Mouse (Mus musculus) MEL (cell line): ENCODE data around the gene Zfp420. TPM values are rescaled to one million over a fixed set of nuclear protein-coding genes. Genes with fewer than 3 reads are reported as not detected.

Experiments used
- DNase-seq: peaks from one replicate; pipeline ENCODE4 v3.0.0; 2011; ENCODE audit warnings: low read depth, low spot score
- H3K27ac ChIP-seq: 2 replicates; pipeline ENCODE4 v1.5.1; 2012; ENCODE audit warnings: low read depth, mild to moderate bottlenecking, control low read depth, low read length, moderate library complexity; ENCODE audit not compliant: control insufficient read depth
- H3K27me3 ChIP-seq, 2 experiments: fragments of 150-350 bp in 1 of 2; sonication (generic) in 1 of 2; 2 replicates each; pipeline ENCODE4 v1.6.1; 2012; ENCODE audit warnings: low read length in 2 of 2, mild to moderate bottlenecking in 2 of 2, improper control_type of control experiment in 1 of 2, moderate library complexity in 1 of 2; ENCODE audit not compliant: insufficient read depth in 2 of 2, control insufficient read depth in 1 of 2
- H3K36me3 ChIP-seq, 2 experiments: 2 replicates each; pipeline ENCODE4 v1.6.1; 2012 to 2014; ENCODE audit warnings: low read length in 2 of 2, improper control_type of control experiment in 1 of 2, inconsistent platforms in 1 of 2, mild to moderate bottlenecking in 1 of 2; ENCODE audit not compliant: insufficient read depth in 2 of 2, control insufficient read depth in 1 of 2
- H3K4me1 ChIP-seq, 2 experiments: fragments of 150-350 bp in 1 of 2; sonication (generic) in 1 of 2; 2 replicates each; pipeline ENCODE4 v1.6.1; 2012; ENCODE audit warnings: low read length in 2 of 2, improper control_type of control experiment in 1 of 2, mild to moderate bottlenecking in 1 of 2; ENCODE audit not compliant: insufficient read depth in 2 of 2, control insufficient read depth in 1 of 2
- H3K4me3 ChIP-seq, 2 experiments: fragments of 150-350 bp in 1 of 2; sonication (generic) in 1 of 2; 2 replicates each; pipeline ENCODE4 v1.5.1; 2012; ENCODE audit warnings: low read depth in 2 of 2, low read length in 2 of 2, mild to moderate bottlenecking in 2 of 2, moderate library complexity in 2 of 2, control low read depth in 1 of 2, improper control_type of control experiment in 1 of 2; ENCODE audit not compliant: control insufficient read depth in 1 of 2, insufficient read depth in 1 of 2
- H3K79me2 ChIP-seq: 2 replicates; pipeline ENCODE4 v1.6.1; 2012; ENCODE audit warnings: mild to moderate bottlenecking, low read length, moderate library complexity; ENCODE audit not compliant: control insufficient read depth, poor library complexity, insufficient read depth
- H3K9ac ChIP-seq: 2 replicates; pipeline ENCODE4 v1.6.1; 2012; ENCODE audit warnings: low read depth, mild to moderate bottlenecking, control low read depth, low read length, moderate library complexity; ENCODE audit not compliant: control insufficient read depth, poor library complexity, severe bottlenecking
- H3K9me3 ChIP-seq: fragments of 150-350 bp; sonication (generic); replicated peaks from 2 replicates; pipeline ENCODE4 v1.6.1; 2012; ENCODE audit warnings: mild to moderate bottlenecking, low read length, improper control_type of control experiment, moderate library complexity; ENCODE audit not compliant: insufficient read depth
- BHLHE40 ChIP-seq: IDR thresholded peaks from 2 replicates; pipeline ENCODE4 v1.6.1; 2012; ENCODE audit warnings: low read depth, mild to moderate bottlenecking, inconsistent platforms, low read length, improper control_type of control experiment, borderline replicate concordance
- CTCF ChIP-seq, 3 experiments: IDR thresholded peaks in 2 of 3; conservative IDR thresholded peaks in 1 of 3; 2 replicates each; pipeline ENCODE4 v1.5.1; 2011 to 2012; ENCODE audit warnings: low read length in 3 of 3, low read depth in 2 of 3, mild to moderate bottlenecking in 2 of 3, improper control_type of control experiment in 1 of 3, inconsistent platforms in 1 of 3, mixed read lengths in 1 of 3, moderate library complexity in 1 of 3; ENCODE audit not compliant: control insufficient read depth in 1 of 3, insufficient read depth in 1 of 3, poor library complexity in 1 of 3, severe bottlenecking in 1 of 3
- E2F4 ChIP-seq: IDR thresholded peaks from 2 replicates; pipeline ENCODE4 v1.6.1; 2011; ENCODE audit warnings: low read depth, low read length, improper control_type of control experiment, borderline replicate concordance
- ELF1 ChIP-seq: IDR thresholded peaks from 2 replicates; pipeline ENCODE4 v1.6.1; 2014; ENCODE audit warnings: low read depth, mild to moderate bottlenecking, inconsistent platforms, low read length, improper control_type of control experiment, moderate library complexity
- HCFC1 ChIP-seq: IDR thresholded peaks from 2 replicates; pipeline ENCODE4 v1.6.1; 2012; ENCODE audit warnings: low read depth, mild to moderate bottlenecking, inconsistent platforms, low read length, improper control_type of control experiment, moderate library complexity
- KAT2A ChIP-seq: conservative IDR thresholded peaks from 2 replicates; pipeline ENCODE4 v1.6.1; 2012; ENCODE audit warnings: low read depth, low read length, improper control_type of control experiment, inconsistent platforms
- MAFK ChIP-seq: IDR thresholded peaks from 2 replicates; pipeline ENCODE4 v1.6.1; 2011; ENCODE audit warnings: low read depth, mild to moderate bottlenecking, low read length, improper control_type of control experiment, borderline replicate concordance
- MAX ChIP-seq: IDR thresholded peaks from 2 replicates; pipeline ENCODE4 v1.6.1; 2011; ENCODE audit warnings: low read length, improper control_type of control experiment
- MAZ ChIP-seq: IDR thresholded peaks from 2 replicates; pipeline ENCODE4 v1.6.1; 2012; ENCODE audit warnings: low read depth, mild to moderate bottlenecking, inconsistent platforms, low read length, improper control_type of control experiment
- MEF2A ChIP-seq: IDR thresholded peaks from 2 replicates; pipeline ENCODE4 v1.6.1; 2014; ENCODE audit warnings: low read depth, mild to moderate bottlenecking, inconsistent platforms, low read length, improper control_type of control experiment; ENCODE audit not compliant: poor library complexity, insufficient replicate concordance, severe bottlenecking; ENCODE audit errors: extremely low read depth
- MXI1 ChIP-seq: IDR thresholded peaks from 2 replicates; pipeline ENCODE4 v1.6.1; 2011; ENCODE audit warnings: mild to moderate bottlenecking, low read depth, low read length, improper control_type of control experiment
- MYC ChIP-seq: IDR thresholded peaks from 2 replicates; pipeline ENCODE4 v1.6.1; 2011; ENCODE audit warnings: low read depth, mild to moderate bottlenecking, low read length, improper control_type of control experiment, moderate library complexity
- NELFE ChIP-seq: IDR thresholded peaks from 2 replicates; pipeline ENCODE4 v1.6.1; 2011; ENCODE audit warnings: low read depth, low read length, improper control_type of control experiment
- NRF1 ChIP-seq: IDR thresholded peaks from 2 replicates; pipeline ENCODE4 v1.6.1; 2014; ENCODE audit warnings: low read depth, mild to moderate bottlenecking, inconsistent platforms, low read length, improper control_type of control experiment, moderate library complexity; ENCODE audit not compliant: poor library complexity, insufficient read depth, severe bottlenecking
- POLR2AphosphoS5 ChIP-seq: IDR thresholded peaks from 2 replicates; pipeline ENCODE4 v1.6.1; 2012; ENCODE audit warnings: low read depth, borderline replicate concordance, mild to moderate bottlenecking, inconsistent platforms, low read length, moderate library complexity, mixed read lengths
- RAD21 ChIP-seq: IDR thresholded peaks from 2 replicates; pipeline ENCODE4 v1.6.1; 2011; ENCODE audit warnings: mild to moderate bottlenecking, low read depth, low read length, improper control_type of control experiment
- RCOR1 ChIP-seq: IDR thresholded peaks from 2 replicates; pipeline ENCODE4 v1.6.1; 2012; ENCODE audit warnings: low read depth, mild to moderate bottlenecking, inconsistent platforms, low read length, improper control_type of control experiment
- SIN3A ChIP-seq: IDR thresholded peaks from 2 replicates; pipeline ENCODE4 v1.6.1; 2012; ENCODE audit warnings: low read length, improper control_type of control experiment, inconsistent platforms
- SMC3 ChIP-seq: IDR thresholded peaks from 2 replicates; pipeline ENCODE4 v1.6.1; 2011; ENCODE audit warnings: low read depth, low read length, improper control_type of control experiment
- TBP ChIP-seq: IDR thresholded peaks from 2 replicates; pipeline ENCODE4 v1.8.0; 2011; ENCODE audit warnings: low read depth, low read length, improper control_type of control experiment
- TCF12 ChIP-seq: IDR thresholded peaks from 2 replicates; pipeline ENCODE4 v1.6.1; 2014; ENCODE audit warnings: low read depth, mild to moderate bottlenecking, inconsistent platforms, low read length, improper control_type of control experiment, moderate library complexity
- UBTF ChIP-seq: IDR thresholded peaks from 2 replicates; pipeline ENCODE4 v1.6.1; 2012; ENCODE audit warnings: low read depth, mild to moderate bottlenecking, inconsistent platforms, low read length, improper control_type of control experiment, moderate library complexity, borderline replicate concordance; ENCODE audit not compliant: insufficient read depth
- ZC3H11A ChIP-seq: IDR thresholded peaks from 2 replicates; pipeline ENCODE4 v1.6.1; 2012; ENCODE audit warnings: low read depth, mild to moderate bottlenecking, inconsistent platforms, low read length, improper control_type of control experiment
- ZMIZ1 ChIP-seq: IDR thresholded peaks from 2 replicates; pipeline ENCODE4 v1.6.1; 2012; ENCODE audit warnings: low read depth, mild to moderate bottlenecking, inconsistent platforms, low read length, improper control_type of control experiment, moderate library complexity
- ZNF384 ChIP-seq: IDR thresholded peaks from 2 replicates; pipeline ENCODE4 v1.6.1; 2012; ENCODE audit warnings: low read depth, mild to moderate bottlenecking, inconsistent platforms, low read length, improper control_type of control experiment
- polyA plus RNA-seq, 2 experiments: library from polyadenylated mRNA; stranded (reverse) in 1 of 2; unstranded in 1 of 2; fragments of >175 nt in 1 of 2; fragments of >200 nt in 1 of 2; gene quantifications; 2 replicates each; pipeline versions ENCODE4 v1.2.1 to v1.2.4; 2012; ENCODE audit warnings: low replicate concordance in 2 of 2, low read depth in 1 of 2; ENCODE audit not compliant: insufficient read length in 2 of 2, insufficient read depth in 1 of 2, missing spikeins in 1 of 2
- total RNA-seq: library from RNA; depleted of rRNA; stranded (reverse); fragments of 300-350 nt; gene quantifications from 2 replicates; pipeline ENCODE4 v1.2.3, GENCODE M21; 2012

Zfp420 gene
- total and polyA plus RNA-seq, 3 experiments = 3.2 to 4.2 TPM; not detected in 1

GRCm38 (mm10) chr7:29908130-29908950, 48.6 kb downstream of the Zfp420 start, which contains the start of gene Zfp383:
Gene Zfp383 (plus strand): TSS chr7:29908223.
- Histone ChIP-seq H3K9me3 (no peaks in the 10 kb centered on the region), H3K4me3 (peak within 1 kb of the TSS; percentile 53 to 82), H3K27me3 (no peaks in the 10 kb centered on the region)
- peak; percentile 90 for DNase-seq
- TF ChIP-seq MAX (peak; percentile 10; the same call in 1 of the 2 replicates), RAD21 (no peak), HCFC1 (peak; percentile 93), SIN3A (peak; percentile 80), KAT2A (peak; percentile 80), CTCF (IDR thresholded peaks at IDR 0.05 in 2 of 3, conservative IDR thresholded peaks at IDR 0.05 in 1 of 3; ENCODE audit: control insufficient read depth in 1 of 3, insufficient read depth in 1 of 3, low read depth in 2 of 3, low read length in 3 of 3, poor library complexity in 1 of 3, severe bottlenecking in 1 of 3) (no peak), NRF1 (peak; percentile 65), ZNF384 (no peak; the same call in 1 of the 2 replicates), MXI1 (no peak), RCOR1 (peak; percentile 67), TBP (0 out of 2 replicates have a peak, but pooled peaks have one; percentile 39), MYC (peak; percentile 47; the same call in 1 of the 2 replicates), E2F4 (peak; percentile 97), TCF12 (no peak; the same call in 1 of the 2 replicates), BHLHE40 (peak; percentile 7; the same call in 1 of the 2 replicates), ELF1 (peak; percentile 46; the same call in 1 of the 2 replicates)
- TF ChIP-seq, all 39 proteins: peak for 11
- Histone ChIP-seq H3K9ac (peak within 1 kb of the TSS; percentile 63), H3K79me2 (no peaks in the 10 kb centered on the region), H3K36me3 (no peaks in the 10 kb centered on the region; a peak in 1 of 4 replicates), H3K27ac (peak within 1 kb of the TSS; percentile 70), H3K4me1 (peaks cover 0 to 5% of the 10 kb centered on the region in 2 experiments; a peak in 1 of 4 replicates)

- Histone ChIP-seq H3K27ac (no peak overlapping the region), H3K79me2 (no peaks in the 10 kb centered on the region)
- TF ChIP-seq MAZ (no peak), ZMIZ1 (no peak), MAFK (no peak), TCF12 (no peak), ELF1 (no peak), SMC3 (no peak), MYC (no peak), MEF2A (no peak), ZC3H11A (no peak), NELFE (no peak), POLR2AphosphoS5 (no peak), SIN3A (no peak), TBP (no peak), UBTF (no peak), MAX (no peak), KAT2A (no peak)
- TF ChIP-seq, all 39 proteins: peak for 0
- H3K36me3 ChIP-seq = no peaks in the 10 kb centered on the region; a peak in 1 of 4 replicates
- no peaks in the 10 kb centered on the region for H3K27me3 ChIP-seq
- peaks cover 0 to 5% of the 10 kb centered on the region in 2 experiments; a peak in 1 of 4 replicates for H3K4me1 ChIP-seq
- no peak for DNase-seq
- no peaks in the 10 kb centered on the region for H3K9me3 ChIP-seq
- no peak overlapping the region for H3K9ac ChIP-seq
- no peak overlapping the region for H3K4me3 ChIP-seq
Measured at GRCm38 (mm10) chr7:29910252-29910651, 50.5 kb downstream of the Zfp420 start.
